Mouse (Mus musculus) intestine, embryonic 16.5 days (tissue): ENCODE data around the gene Myo10. TPM values are rescaled to one million over a fixed set of nuclear protein-coding genes. Genes with fewer than 3 reads are reported as not detected.

ENCODE experiments used
- ATAC-seq: fragments of 200-750 bp; cut with Nextera tagmentation; 2 replicates; pipeline ENCODE4 v1.8.0; 2017; ENCODE audit warnings: moderate TSS enrichment, moderate library complexity
- H3K27ac ChIP-seq: fragments of 300-500 bp; sonication (generic); 2 replicates; pipeline ENCODE4 v1.5.1; 2014; ENCODE audit warnings: mild to moderate bottlenecking, low read length
- H3K27me3 ChIP-seq: fragments of 300-500 bp; sonication (generic); replicated peaks from 2 replicates; pipeline ENCODE4 v1.6.1; 2014; ENCODE audit warnings: low read length, control low read depth, mixed read lengths; ENCODE audit not compliant: control insufficient read depth, insufficient read depth
- H3K36me3 ChIP-seq: fragments of 300-500 bp; sonication (generic); 2 replicates; pipeline ENCODE4 v1.6.1; 2014; ENCODE audit warnings: low read length, control low read depth; ENCODE audit not compliant: control insufficient read depth, insufficient read depth
- H3K4me1 ChIP-seq: fragments of 300-500 bp; sonication (generic); 2 replicates; pipeline ENCODE4 v1.6.1; 2014; ENCODE audit warnings: low read length, control low read depth, mixed read lengths; ENCODE audit not compliant: control insufficient read depth, insufficient read depth
- H3K4me2 ChIP-seq: fragments of 300-500 bp; sonication (generic); 2 replicates; pipeline ENCODE4 v1.6.1; 2014; ENCODE audit warnings: low read depth, low read length, control low read depth
- H3K4me3 ChIP-seq: fragments of 300-500 bp; sonication (generic); 2 replicates; pipeline ENCODE4 v1.5.1; 2014; ENCODE audit warnings: mild to moderate bottlenecking, low read length
- H3K9ac ChIP-seq: fragments of 300-500 bp; sonication (generic); 2 replicates; pipeline ENCODE4 v1.6.1; 2014; ENCODE audit warnings: low read depth, low read length
- H3K9me3 ChIP-seq: fragments of 300-500 bp; sonication (generic); 2 replicates; pipeline ENCODE4 v1.6.1; 2016; ENCODE audit warnings: low read length, control low read depth; ENCODE audit not compliant: control insufficient read depth
- WGBS: fragments of 180-500 bp; shearing (Covaris S2); extraction: QIAGEN DNeasy Blood & Tissue Kit; methylation state at CpG from one replicate; pipeline ENCODE4 v1.1.7; 2014; 5-methylcytosine and 5-hydroxymethylcytosine counted together
- polyA plus RNA-seq: library from polyadenylated mRNA; unstranded; fragments of >200 nt; fragmentation: Nextera tagmentation; extraction: Ambion mirVana; gene quantifications from 2 replicates; pipeline ENCODE4 v1.2.1, GENCODE M21; 2015

The Myo10 gene
- polyA plus RNA-seq, 1 experiment from 2014 or later, result 17.7 TPM

GRCm38 (mm10) chr15:25769524-25770255 lies 147.4 kb downstream of the Myo10 start:
- no peaks in the 10 kb centered on the region for H3K27me3 ChIP-seq
- WGBS, result 73% methylated on average over 9 of the region's 9 CpGs
- no peak overlapping the region for H3K4me2 ChIP-seq
- H3K9ac ChIP-seq, result no peak overlapping the region
- H3K4me3 ChIP-seq, result no peak overlapping the region
- peaks cover 23% of the 10 kb centered on the region for H3K4me1 ChIP-seq
- H3K36me3 ChIP-seq, result no peaks in the 10 kb centered on the region
- no peaks in the 10 kb centered on the region for H3K9me3 ChIP-seq
- ATAC-seq, result no peak
- H3K27ac ChIP-seq, result no peak overlapping the region

- 95% methylated on average over 10 of the region's 10 CpGs for WGBS
- Histone ChIP-seq H3K27me3 (no peaks in the 10 kb centered on the region), H3K4me3 (no peak overlapping the region), H3K9ac (no peak overlapping the region), H3K36me3 (no peaks in the 10 kb centered on the region), H3K9me3 (no peaks in the 10 kb centered on the region), H3K4me2 (no peak overlapping the region), H3K4me1 (peaks cover 23% of the 10 kb centered on the region), H3K27ac (no peak overlapping the region)
- no peak for ATAC-seq
These were observed 149.5 kb downstream of the Myo10 start for GRCm38 (mm10) chr15:25771782-25772181.

GRCm38 (mm10) chr15:25773711-25774513 lies 151.6 kb downstream of the Myo10 start:
- Histone ChIP-seq H3K4me1 (peaks cover 12% of the 10 kb centered on the region), H3K4me2 (peak overlapping the region; percentile 64), H3K9ac (peak overlapping the region; percentile 63), H3K27me3 (no peaks in the 10 kb centered on the region), H3K9me3 (no peaks in the 10 kb centered on the region), H3K4me3 (peak overlapping the region; percentile 48), H3K27ac (peak overlapping the region; percentile 88), H3K36me3 (peaks cover 8% of the 10 kb centered on the region; the same call in 1 of the 2 replicates)
- ATAC-seq, result peak; percentile 50
- 7% methylated on average over 21 of the region's 21 CpGs for WGBS

- Histone ChIP-seq H3K4me3 (no peak overlapping the region), H3K27me3 (no peaks in the 10 kb centered on the region), H3K9me3 (no peaks in the 10 kb centered on the region), H3K4me2 (no peak overlapping the region), H3K36me3 (peaks cover 33% of the 10 kb centered on the region), H3K9ac (no peak overlapping the region), H3K4me1 (peaks cover 1% of the 10 kb centered on the region; the same call in 1 of the 2 replicates), H3K27ac (no peak overlapping the region)
- WGBS, result 73% methylated on average over 8 of the region's 8 CpGs
- no peak for ATAC-seq
These were observed 156.6 kb downstream of the Myo10 start for GRCm38 (mm10) chr15:25778937-25779336.

GRCm38 (mm10) chr15:25779522-25780191 lies 157.3 kb downstream of the Myo10 start:
- Histone ChIP-seq H3K4me1 (no peaks in the 10 kb centered on the region), H3K27me3 (no peaks in the 10 kb centered on the region), H3K36me3 (peaks cover 33% of the 10 kb centered on the region), H3K4me2 (no peak overlapping the region), H3K27ac (no peak overlapping the region), H3K9ac (no peak overlapping the region), H3K4me3 (no peak overlapping the region), H3K9me3 (no peaks in the 10 kb centered on the region)
- 81% methylated on average over 23 of the region's 23 CpGs for WGBS
- ATAC-seq, result no peak

GRCm38 (mm10) chr15:25781053-25781452 lies 158.7 kb downstream of the Myo10 start:
- Histone ChIP-seq H3K4me1 (no peaks in the 10 kb centered on the region), H3K9me3 (no peaks in the 10 kb centered on the region), H3K27me3 (no peaks in the 10 kb centered on the region), H3K9ac (no peak overlapping the region), H3K4me3 (no peak overlapping the region), H3K27ac (no peak overlapping the region), H3K36me3 (peaks cover 35% of the 10 kb centered on the region), H3K4me2 (no peak overlapping the region)
- ATAC-seq, result no peak
- WGBS, result 87% methylated on average over 33 of the region's 33 CpGs

GRCm38 (mm10) chr15:25785456-25786390 lies 163.4 kb downstream of the Myo10 start:
- H3K9me3 ChIP-seq, result no peaks in the 10 kb centered on the region
- H3K9ac ChIP-seq, result no peak overlapping the region
- H3K36me3 ChIP-seq, result peaks cover 20% of the 10 kb centered on the region
- no peak overlapping the region for H3K4me3 ChIP-seq
- H3K4me1 ChIP-seq, result no peaks in the 10 kb centered on the region
- H3K27ac ChIP-seq, result no peak overlapping the region
- 92% methylated on average over 35 of the region's 35 CpGs for WGBS
- H3K4me2 ChIP-seq, result no peak overlapping the region
- H3K27me3 ChIP-seq, result no peaks in the 10 kb centered on the region
- no peak for ATAC-seq

GRCm38 (mm10) chr15:25787406-25787805 lies 165.1 kb downstream of the Myo10 start:
- Histone ChIP-seq H3K9me3 (no peaks in the 10 kb centered on the region), H3K4me2 (no peak overlapping the region), H3K4me3 (no peak overlapping the region), H3K27ac (no peak overlapping the region), H3K27me3 (no peaks in the 10 kb centered on the region), H3K4me1 (no peaks in the 10 kb centered on the region), H3K9ac (no peak overlapping the region), H3K36me3 (peaks cover 11% of the 10 kb centered on the region)
- no peak for ATAC-seq
- 75% methylated on average over 9 of the region's 9 CpGs for WGBS
